Mouse (Mus musculus) heart, postnatal 10 days (tissue): ENCODE results near the gene Adgra1. TPM values are rescaled to one million over a fixed set of nuclear protein-coding genes. Genes with fewer than 3 reads are reported as not detected.
A peak's percentile ranks its signal among the peaks of the same experiment; 100 is the strongest.

ENCODE experiments used
- DNase-seq, 2 experiments: peaks; one replicate each; pipeline ENCODE4 v3.0.0; 2021
- intact Hi-C: fragments of 180-260 bp; cut with DNase I; formaldehyde crosslinking; loops from one replicate; pipeline ENCODE4 v1.15.1; 2025
- total RNA-seq, 2 experiments: library from RNA; stranded (reverse); gene quantifications; 2 replicates each; pipeline ENCODE4 v1.2.3; 2021

Adgra1 gene
- not detected for total RNA-seq

- intact Hi-C loops = no loop called here
These were observed at the start of gene Adgra1 for GRCm38 (mm10) chr7:139834036-139834435. TSS of gene Adgra1 (plus strand) at chr7:139834174.

DNA sequence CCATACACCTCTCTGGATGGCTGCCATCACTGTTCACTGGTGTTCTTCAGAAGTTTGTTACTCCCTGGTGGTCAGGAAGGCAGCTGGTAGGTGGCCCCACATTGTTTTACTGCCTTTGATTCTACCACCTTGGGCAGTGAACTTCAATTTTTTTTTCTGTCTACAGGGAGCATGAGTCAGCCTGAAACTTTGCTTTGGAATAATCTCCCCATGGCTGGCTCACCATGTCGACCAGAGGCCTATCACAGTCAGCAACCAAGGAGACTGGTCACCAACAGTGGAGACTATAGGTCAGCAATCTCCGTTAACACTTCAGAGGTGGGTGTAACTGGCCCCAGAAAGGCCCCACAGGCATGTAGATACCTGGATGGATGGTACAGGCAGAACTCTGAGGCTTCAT is 46.6 kb upstream of the Adgra1 start:
- intact Hi-C loops = no loop called here

More at GRCm38 (mm10) chr7:139834036-139834435, at the start of gene Adgra1:
- DNase-seq = peak; percentile 66 to 67

DNA sequence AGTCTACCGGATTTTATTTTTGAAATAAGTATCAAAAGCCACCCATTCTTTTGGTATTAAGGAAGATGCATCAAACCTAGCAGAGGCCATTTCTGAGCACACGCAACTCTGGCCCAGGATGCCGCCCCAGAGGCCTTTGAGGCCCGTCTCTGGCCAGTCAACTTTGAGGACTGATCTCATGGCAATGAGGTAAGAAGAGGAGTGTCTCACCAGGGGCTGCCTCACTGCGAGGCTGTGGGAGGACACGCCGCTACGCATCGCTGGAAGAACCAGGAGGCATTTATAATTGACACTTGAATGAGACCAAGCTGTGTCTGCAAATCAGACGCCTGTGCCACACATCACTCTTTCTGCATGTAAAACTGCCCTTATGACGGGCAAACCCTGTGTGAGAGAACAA is 45.0 kb upstream of the Adgra1 start:
- no peak for DNase-seq
- intact Hi-C loops = no loop called here

More for the DNA sequence above, 46.6 kb upstream of the Adgra1 start:
- no peak for DNase-seq

GRCm38 (mm10) chr7:139789718-139790117 is 44.3 kb upstream of the Adgra1 start:
- no peak for DNase-seq
- intact Hi-C loops = no loop called here

DNA sequence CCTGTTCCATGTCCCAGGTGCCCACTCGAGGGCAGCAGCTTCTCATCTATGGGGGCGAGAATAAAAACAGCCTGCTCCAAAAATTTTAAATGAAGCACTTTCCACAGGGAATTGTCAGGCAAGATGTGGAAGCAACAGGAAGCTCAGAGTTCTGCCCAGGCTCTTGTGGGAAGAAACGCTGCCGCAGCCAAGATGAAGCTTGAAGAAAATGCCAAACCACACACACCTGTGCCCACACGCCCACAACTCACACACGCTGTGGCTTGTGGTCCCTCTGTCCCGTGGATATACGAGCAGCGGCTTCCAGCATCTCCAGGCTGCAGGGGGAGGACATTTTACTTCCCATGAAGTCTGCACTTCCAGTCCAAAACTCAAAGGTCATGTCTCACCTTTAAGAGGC is 42.4 kb upstream of the Adgra1 start:
- no peak for DNase-seq
- intact Hi-C loops = no loop called here

- intact Hi-C loops = no loop called here
- no peak for DNase-seq
These were observed 38.9 kb upstream of the Adgra1 start for GRCm38 (mm10) chr7:139795004-139795605.

GRCm38 (mm10) chr7:139797186-139798109 is 36.5 kb upstream of the Adgra1 start:
- intact Hi-C loops = no loop called here

DNA sequence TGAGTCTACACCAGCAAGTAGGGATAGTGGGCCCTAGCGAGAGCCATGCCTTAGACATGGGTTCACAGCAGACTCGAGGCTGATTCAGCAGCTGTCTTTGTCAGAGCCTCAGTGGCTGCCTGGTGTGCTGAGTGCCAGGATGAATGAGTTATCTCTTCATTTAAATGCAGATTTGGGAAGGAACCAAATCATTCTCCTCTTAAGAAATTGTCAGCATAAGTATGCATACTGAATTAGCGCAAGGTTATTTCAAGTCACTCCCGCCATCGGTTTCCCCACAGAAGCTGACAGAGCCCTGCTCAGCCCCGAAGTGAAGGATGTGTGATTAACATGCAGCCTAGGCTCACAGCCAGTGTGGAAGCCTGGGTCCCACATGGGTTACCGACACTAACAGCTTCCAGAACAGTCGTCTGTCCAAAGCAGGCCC is 27.8 kb upstream of the Adgra1 start:
- no peak for DNase-seq
- intact Hi-C loops = no loop called here

More at GRCm38 (mm10) chr7:139797186-139798109, 36.5 kb upstream of the Adgra1 start:
- DNase-seq = no peak

- no peak for DNase-seq
- intact Hi-C loops = no loop called here
These were observed 23.9 kb upstream of the Adgra1 start for GRCm38 (mm10) chr7:139810036-139810435.

- intact Hi-C loops = no loop called here
- no peak for DNase-seq
These were observed 22.3 kb upstream of the Adgra1 start for GRCm38 (mm10) chr7:139811706-139812105.

DNA sequence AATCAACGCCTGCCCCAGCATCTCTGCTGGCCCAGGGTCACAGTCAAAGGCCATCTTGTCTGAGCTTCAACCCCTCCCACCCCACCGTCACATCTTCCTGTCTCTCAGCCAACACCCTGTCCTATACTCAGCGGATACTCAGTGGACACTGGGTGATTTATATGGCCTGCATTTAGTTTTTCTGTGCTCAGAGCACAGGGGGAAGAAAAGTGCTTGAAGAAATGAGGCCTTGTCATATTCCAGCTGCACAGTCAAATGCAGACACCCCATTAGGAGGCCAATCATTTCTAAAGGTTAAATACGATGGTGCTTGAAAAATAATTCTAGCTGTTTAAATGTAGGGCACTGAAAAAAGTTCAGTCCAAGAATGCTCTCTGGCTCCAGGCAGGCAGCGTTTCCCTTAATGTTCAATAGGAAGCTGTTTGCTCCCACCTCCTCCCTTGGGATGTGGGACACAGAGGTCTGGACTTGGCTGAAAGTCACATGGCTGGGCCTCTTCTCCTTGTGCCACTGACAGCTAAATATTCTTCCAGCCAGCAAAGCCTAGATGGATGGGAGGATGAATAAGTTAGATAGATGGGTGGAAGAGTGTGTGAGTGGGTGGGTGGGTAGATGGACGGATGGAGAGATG is 20.3 kb upstream of the Adgra1 start:
- intact Hi-C loops = no loop called here
- DNase-seq = no peak

DNA sequence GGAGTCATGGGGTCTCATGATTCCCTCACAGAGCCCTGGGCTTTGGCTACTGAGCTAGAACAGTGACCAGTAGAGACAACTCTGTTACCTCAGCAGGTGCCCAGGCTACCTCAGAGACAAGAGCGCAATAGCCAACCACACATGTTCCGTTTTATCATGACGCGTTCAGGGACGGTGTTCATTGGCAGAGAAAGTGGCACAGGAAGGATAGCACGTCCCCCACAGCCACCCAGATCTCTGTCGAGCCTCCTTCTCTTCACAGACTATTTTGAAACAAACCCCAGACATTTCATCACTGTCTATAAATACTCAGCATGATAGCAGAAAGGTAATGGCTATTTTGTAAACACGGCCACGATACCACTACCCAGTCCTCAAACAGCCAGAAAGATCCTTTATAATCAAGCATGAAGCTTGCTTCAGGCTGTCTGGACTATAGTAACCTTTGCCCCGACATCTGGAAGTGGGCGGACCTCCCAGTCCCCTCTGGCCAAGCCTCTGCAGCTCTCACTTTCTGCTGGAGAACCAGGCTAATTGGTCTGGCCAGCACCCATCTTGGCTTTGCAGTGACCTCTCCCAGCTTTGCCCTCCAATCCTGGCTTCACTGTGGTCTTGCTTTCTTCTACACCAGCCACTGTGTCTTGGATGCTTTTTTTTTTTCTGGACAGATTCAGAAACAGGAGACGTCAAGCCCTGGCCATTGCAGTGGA is 11.5 kb upstream of the Adgra1 start:
- intact Hi-C loops = no loop called here
- peak in 1 of 2 experiments; percentile 8 for DNase-seq

DNA sequence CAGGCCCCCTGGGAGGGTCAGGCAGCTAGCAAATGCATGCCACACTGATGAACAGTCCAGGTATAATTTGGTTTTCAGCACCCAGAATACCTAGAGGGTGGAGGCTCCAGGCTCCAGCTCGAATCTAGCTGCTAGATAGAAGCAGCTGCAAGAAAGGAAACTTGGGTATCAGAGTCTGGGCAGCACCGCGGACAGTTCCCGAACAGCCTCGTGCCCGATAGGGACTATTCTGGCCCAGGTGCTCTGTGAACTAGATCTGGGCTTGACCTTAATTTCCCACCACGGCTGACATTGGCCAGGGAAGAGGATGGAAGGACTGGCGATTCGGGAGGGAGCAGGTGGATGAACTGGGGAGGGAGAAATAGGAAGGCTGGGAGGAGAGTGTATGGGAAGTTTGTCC is 6.3 kb upstream of the Adgra1 start:
- intact Hi-C loops = no loop called here
- DNase-seq = peak; percentile 19 to 51

DNA sequence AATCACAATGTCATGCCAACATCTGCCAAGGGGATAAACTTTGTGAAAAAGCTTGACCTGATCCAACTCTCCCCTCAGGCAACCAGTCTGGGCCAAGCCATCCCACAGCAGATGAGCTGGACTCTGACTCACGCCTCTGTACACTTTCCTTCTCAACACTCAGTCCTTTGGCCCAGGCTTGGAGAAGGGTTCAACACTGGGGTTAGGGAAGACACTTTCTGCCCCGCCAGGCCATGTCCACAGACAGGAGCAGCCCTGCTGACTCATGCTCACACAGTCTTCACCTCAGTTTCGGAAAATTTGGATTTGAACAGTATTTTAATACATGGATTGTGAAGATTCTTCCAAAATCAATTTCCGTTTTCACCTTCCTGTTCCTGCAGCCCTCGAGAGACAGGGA is 442 bp upstream of the Adgra1 start:
- intact Hi-C loops = no loop called here
- no peak for DNase-seq

DNA sequence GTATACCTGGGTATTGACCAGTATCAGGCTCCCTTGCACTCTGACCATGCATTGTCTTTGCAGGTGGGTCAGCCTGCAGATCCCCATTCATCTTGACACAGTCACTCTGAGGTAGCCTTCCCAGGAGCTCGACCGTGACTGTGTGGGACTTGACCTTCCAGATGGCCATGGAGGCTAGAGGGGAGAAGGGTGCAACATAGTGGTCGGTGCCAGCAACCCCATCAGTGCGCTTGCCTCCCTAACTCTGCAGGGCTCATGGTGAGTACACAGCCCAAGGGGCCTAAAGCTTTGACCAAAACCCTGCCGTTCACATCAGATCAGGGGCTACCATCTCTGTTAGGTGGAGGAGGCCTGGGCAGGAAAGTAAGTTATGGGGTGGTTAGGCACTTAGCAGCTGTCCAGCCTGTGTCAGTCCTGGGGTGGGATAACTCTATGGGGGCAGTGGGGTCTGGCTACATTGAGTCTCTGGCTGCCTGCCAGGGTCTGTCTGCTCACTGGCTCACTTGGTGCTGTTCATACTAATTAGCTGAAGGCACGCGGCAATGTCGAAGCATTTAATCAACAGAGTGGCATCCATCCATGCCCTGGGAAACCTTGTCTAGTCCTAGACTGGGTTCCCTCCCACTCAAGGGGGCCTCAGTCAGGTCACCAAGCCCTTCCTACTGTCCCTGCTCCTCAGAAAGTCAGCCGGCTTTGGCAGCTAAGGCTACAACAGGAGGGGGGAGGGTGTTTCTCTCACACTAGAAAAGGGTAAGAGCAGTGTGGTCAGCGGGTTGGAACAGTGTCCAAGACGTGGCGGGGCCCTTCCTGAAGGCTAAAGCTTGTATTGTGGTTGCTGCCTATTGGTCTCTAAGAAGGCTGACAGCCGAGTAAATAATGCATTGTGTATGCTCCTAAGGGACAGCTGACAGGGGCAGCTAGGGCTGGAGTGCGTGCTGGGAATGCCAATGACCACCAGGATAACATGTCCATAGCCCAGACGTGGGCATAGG is 1.5 kb downstream of the Adgra1 start:
- intact Hi-C loops = no loop called here

DNA sequence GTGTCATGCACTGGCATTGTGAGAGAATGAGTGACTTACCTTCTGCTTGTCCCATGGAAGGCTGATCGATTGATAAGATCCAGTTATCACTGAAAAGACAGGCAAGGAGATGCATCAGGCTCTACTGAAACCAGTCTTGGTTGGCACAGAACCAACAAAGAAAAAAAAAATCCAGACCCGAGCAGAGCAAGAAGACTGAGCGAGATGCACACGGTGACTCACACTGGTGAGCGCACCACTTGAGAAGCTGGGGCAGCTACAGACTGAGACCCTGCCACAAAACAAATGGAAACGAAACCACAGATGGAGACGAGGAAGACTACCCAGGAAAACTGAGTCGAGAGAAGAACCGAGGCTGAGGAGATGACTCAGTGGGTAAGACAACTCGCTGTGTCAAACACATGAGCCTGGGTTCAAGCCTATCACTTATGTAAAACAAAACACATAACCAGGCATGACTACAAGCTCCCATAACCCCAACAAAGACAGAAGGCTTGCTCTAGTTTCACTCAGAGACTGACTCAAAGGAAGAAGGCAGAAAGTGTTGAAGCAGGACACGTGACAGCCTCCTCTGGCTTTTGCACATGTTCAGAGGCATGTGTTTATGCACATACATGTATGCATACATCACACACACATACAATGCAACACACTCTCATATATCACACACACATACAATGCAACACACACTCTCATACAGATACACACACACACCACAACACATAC is 6.6 kb downstream of the Adgra1 start:
- no peak for DNase-seq
- intact Hi-C loops = no loop called here

More for the DNA sequence above, 1.5 kb downstream of the Adgra1 start:
- DNase-seq = no peak

DNA sequence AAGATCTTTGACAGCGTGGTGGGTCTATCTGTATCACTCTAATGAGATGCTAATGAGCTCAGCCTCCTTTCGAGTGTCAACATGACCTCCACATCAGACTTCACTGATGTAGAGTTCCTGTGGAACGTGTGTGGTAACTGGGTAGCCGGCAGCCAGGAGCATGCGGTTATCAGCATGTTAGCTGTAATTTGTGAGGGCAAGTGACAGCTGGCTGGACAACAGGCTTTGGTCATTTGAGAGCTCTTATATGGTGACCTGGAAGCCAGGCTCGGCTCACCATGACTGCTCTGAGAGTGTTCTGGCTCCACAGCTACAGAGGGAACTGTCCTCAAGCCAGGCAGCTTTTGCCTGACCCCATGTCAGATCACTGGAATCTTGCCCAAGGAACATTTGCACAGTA is 8.4 kb downstream of the Adgra1 start:
- DNase-seq = no peak
- intact Hi-C loops = no loop called here

DNA sequence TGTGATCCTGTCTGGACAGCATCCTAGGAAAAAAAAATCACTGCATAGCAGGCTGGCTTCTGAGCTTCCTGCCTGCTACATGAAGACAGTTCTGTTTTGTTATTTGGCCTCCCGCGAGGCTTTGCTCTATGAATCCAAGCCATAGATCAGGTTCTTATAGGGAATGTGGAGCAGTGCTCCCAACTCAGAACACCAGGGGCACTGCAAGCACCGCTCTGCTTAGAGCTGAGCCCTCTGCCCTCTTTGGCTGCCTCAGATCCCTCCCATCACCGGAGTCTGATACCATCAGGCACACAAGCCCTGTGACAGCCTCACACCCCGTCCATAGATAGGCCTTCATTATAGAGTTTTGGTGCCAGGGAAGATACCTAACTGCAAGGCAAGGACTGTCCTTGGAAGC is 9.2 kb downstream of the Adgra1 start:
- DNase-seq = no peak
- intact Hi-C loops = no loop called here

DNA sequence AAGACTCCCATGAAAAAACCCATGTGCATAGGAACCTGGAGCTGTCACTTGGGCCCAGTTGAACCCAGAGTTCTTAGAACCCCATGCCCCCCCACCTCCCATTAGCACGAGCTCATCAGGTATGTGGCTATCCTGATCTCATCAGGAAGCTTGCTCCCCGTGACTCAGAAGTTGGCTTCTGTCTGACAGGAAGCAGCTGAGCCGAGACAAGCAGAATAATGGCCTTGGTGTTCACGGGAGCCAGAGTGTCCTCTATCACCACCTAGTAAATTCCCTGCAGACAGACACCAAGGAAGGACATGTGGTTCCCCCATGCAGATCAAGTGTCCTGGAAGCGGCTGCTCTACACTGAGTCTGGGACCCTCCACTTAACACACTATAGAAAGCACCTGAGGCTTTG is 9.8 kb downstream of the Adgra1 start:
- intact Hi-C loops = no loop called here
- no peak for DNase-seq
